Mouse (Mus musculus): ENCODE measurements around the gene Wnk1.

- TF ChIP-seq CTCF (IDR thresholded peaks at IDR 0.05; ENCODE audit: low read depth): no peak
- no peak for TF ChIP-seq EP300 (IDR thresholded peaks at IDR 0.05; ENCODE audit: low read depth)
Measured at GRCm38 (mm10) chr6:120038366-120039255, at the start of gene Wnk1.
